Comparison of ENCODE assay signal across 13 mouse cellular contexts in the genomic region with DNA sequence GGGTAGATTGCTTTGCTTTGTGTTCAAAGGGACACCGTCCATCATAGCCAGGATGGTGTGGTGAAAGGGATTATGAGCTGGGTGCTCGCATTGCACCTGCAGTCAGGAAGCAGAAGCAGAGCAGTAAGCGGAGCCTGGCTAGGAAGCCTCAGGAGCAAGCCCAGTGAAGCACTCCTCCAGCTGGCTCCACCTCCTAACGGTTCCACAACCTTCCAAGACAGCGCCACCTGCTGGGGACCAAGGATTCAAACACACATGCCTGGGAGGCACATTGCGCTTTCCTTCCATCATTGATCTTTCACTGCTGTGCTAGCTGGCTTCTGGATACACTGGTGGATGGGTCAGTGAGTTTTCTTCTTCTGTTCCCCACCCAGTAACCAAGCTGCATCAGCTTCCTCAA.
A peak's percentile ranks its signal among the peaks of the same experiment; 100 is the strongest.
DNase-seq lines count a peak whose midpoint lies in the region; ATAC-seq and TF ChIP-seq lines count a peak whose summit lies in the region.
"Had no signal": no experiment of that assay in that cellular context is flagged by ENCODE, and none has a peak within 500 bp of the region (broad histone marks: within the 10 kb centered on the region; RNA-seq: fewer than 3 reads in every experiment).

No protein-coding gene starts in this region.

- no peak overlapping the region for H3K4me2 ChIP-seq in heart, embryonic 11.5 days
- no peak overlapping the region for H3K4me2 ChIP-seq in midbrain, embryonic 11.5 days
- no peak overlapping the region for H3K4me2 ChIP-seq in midbrain, embryonic 16.5 days (ENCODE audit: low read length)
- H3K4me2 ChIP-seq: kidney, embryonic 15.5 days had no signal

- WGBS in heart, adult 2 months: 94% methylated on average over 6 of the region's 6 CpGs
- WGBS in heart, embryonic 11.5 days (ENCODE audit: insufficient replicate concordance): 86% methylated on average over 6 of the region's 6 CpGs
- 94% methylated on average over 6 of the region's 6 CpGs for WGBS in midbrain, embryonic 11.5 days
- WGBS in midbrain, embryonic 16.5 days: 93% methylated on average over 6 of the region's 6 CpGs
- 99% methylated on average over 6 of the region's 6 CpGs for WGBS in small intestine, adult 2 months
- WGBS in limb, embryonic 10.5 days: 95% methylated on average over 6 of the region's 6 CpGs

- intact Hi-C loops in heart, adult 2 months (cut with DNase I): no loop called here

- CTCF ChIA-PET in Patski (lab: Charles Lee): interaction anchor here (0.7 to 3.7 kb wide), 7 partner anchors 43 to 495 kb away, joined by 3 to 15 read pairs (median 4); a partner anchor contains a TSS

- H3K9ac ChIP-seq in heart, adult 2 months (ENCODE audit: low read depth, low read length): no peak overlapping the region
- no peak overlapping the region for H3K9ac ChIP-seq in heart, embryonic 11.5 days (ENCODE audit: low read depth, low read length)
- H3K9ac ChIP-seq in midbrain, embryonic 11.5 days (ENCODE audit: low read length): no peak overlapping the region
- H3K9ac ChIP-seq in midbrain, embryonic 16.5 days (ENCODE audit: low read depth, low read length): no peak overlapping the region
- H3K9ac ChIP-seq: kidney, embryonic 15.5 days had no signal

- no peak for TF ChIP-seq EP300 in heart, adult 2 months (IDR thresholded peaks at IDR 0.05; ENCODE audit: insufficient read depth, low read depth, low read length)

- no peak for DNase-seq in heart, adult 2 months
- DNase-seq in midbrain, embryonic 11.5 days (ENCODE audit: low spot score, missing footprints): peak; percentile 51
- DNase-seq in Patski (ENCODE audit: low read depth, low spot score): no peak
- no peak for DNase-seq in limb, embryonic 10.5 days (ENCODE audit: low spot score)
- no peak for DNase-seq in right cerebral cortex, adult 18-20 months
- DNase-seq: adrenal gland, adult 2 months; embryo, embryonic 11 days; thymus, postnatal 36 days had no signal

- ATAC-seq in heart, embryonic 11.5 days (replicated peaks; ENCODE audit: insufficient number of reproducible peaks, low FRiP score, low TSS enrichment): no peak
- ATAC-seq in midbrain, embryonic 11.5 days (ENCODE audit: low FRiP score): no peak
- ATAC-seq in midbrain, embryonic 16.5 days: no peak
- ATAC-seq in Patski: no peak

- POLR2A ChIA-PET in Patski (lab: Charles Lee): interaction anchor here (0.6 kb wide), 1 partner anchor 682 kb away, joined by 7 read pairs; no protein-coding TSS in a partner anchor

- peak; percentile 22; the same call in 1 of the 2 replicates for TF ChIP-seq CTCF in heart, adult 2 months (IDR thresholded peaks at IDR 0.05)
- TF ChIP-seq CTCF in Patski (IDR thresholded peaks at IDR 0.05): peak; percentile 42
- TF ChIP-seq CTCF in small intestine, adult 2 months (IDR thresholded peaks at IDR 0.05; ENCODE audit: extremely low read depth, insufficient read length, insufficient replicate concordance, low read depth, low read length): peak; percentile 24; the same call in 1 of the 2 replicates

- H3K4me3 ChIP-seq in heart, adult 2 months: no peak overlapping the region
- no peak overlapping the region for H3K4me3 ChIP-seq in heart, embryonic 11.5 days (ENCODE audit: low read depth, low read length)
- H3K4me3 ChIP-seq in midbrain, embryonic 11.5 days (ENCODE audit: low read depth, low read length): no peak overlapping the region
- no peak overlapping the region for H3K4me3 ChIP-seq in midbrain, embryonic 16.5 days (ENCODE audit: low read depth, low read length)
- no peak overlapping the region for H3K4me3 ChIP-seq in small intestine, adult 2 months (ENCODE audit: low read depth, low read length)
- H3K4me3 ChIP-seq in limb, embryonic 10.5 days: no peak overlapping the region
- H3K4me3 ChIP-seq: kidney, embryonic 15.5 days had no signal

- no peak overlapping the region for H3K27ac ChIP-seq in heart, adult 2 months
- no peak overlapping the region for H3K27ac ChIP-seq in heart, embryonic 11.5 days (ENCODE audit: low read depth, low read length)
- H3K27ac ChIP-seq in midbrain, embryonic 11.5 days (ENCODE audit: low read depth, low read length): no peak overlapping the region
- no peak overlapping the region for H3K27ac ChIP-seq in midbrain, embryonic 16.5 days (ENCODE audit: low read length)
- no peak overlapping the region for H3K27ac ChIP-seq in small intestine, adult 2 months (ENCODE audit: insufficient read depth, low read depth, low read length)
- H3K27ac ChIP-seq in limb, embryonic 10.5 days: no peak overlapping the region
- H3K27ac ChIP-seq: kidney, embryonic 15.5 days had no signal

- H3K9me3 ChIP-seq in heart, embryonic 11.5 days (replicated peaks; ENCODE audit: control insufficient read depth, low read length): peaks cover 5% of the 10 kb centered on the region; the same call in 1 of the 2 replicates
- no peaks in the 10 kb centered on the region for H3K9me3 ChIP-seq in midbrain, embryonic 11.5 days (ENCODE audit: control insufficient read depth, low read length)
- no peaks in the 10 kb centered on the region for H3K9me3 ChIP-seq in midbrain, embryonic 16.5 days (replicated peaks; ENCODE audit: control insufficient read depth, low read length, poor library complexity, severe bottlenecking)
- peaks cover 4% of the 10 kb centered on the region; the same call in 1 of the 2 replicates for H3K9me3 ChIP-seq in limb, embryonic 10.5 days (replicated peaks)
- H3K9me3 ChIP-seq: kidney, embryonic 15.5 days had no signal

- H3K79me2 ChIP-seq in heart, adult 2 months (replicated peaks; ENCODE audit: control insufficient read depth, insufficient read depth, low read length): no peaks in the 10 kb centered on the region

- H3K27me3 ChIP-seq in heart, adult 2 months (ENCODE audit: control insufficient read depth, insufficient read depth, low read length): no peaks in the 10 kb centered on the region
- H3K27me3 ChIP-seq in heart, embryonic 11.5 days (ENCODE audit: control insufficient read depth, insufficient read depth, low read length): peaks cover 12% of the 10 kb centered on the region
- H3K27me3 ChIP-seq in midbrain, embryonic 11.5 days (ENCODE audit: control insufficient read depth, insufficient read depth, low read length): no peaks in the 10 kb centered on the region
- no peaks in the 10 kb centered on the region for H3K27me3 ChIP-seq in midbrain, embryonic 16.5 days (ENCODE audit: control insufficient read depth, insufficient read depth, low read depth, low read length)
- no peaks in the 10 kb centered on the region for H3K27me3 ChIP-seq in Patski
- no peaks in the 10 kb centered on the region for H3K27me3 ChIP-seq in small intestine, adult 2 months (ENCODE audit: control insufficient read depth, insufficient read depth, low read length)
- no peaks in the 10 kb centered on the region for H3K27me3 ChIP-seq in limb, embryonic 10.5 days (ENCODE audit: low read depth, poor library complexity, severe bottlenecking)
- H3K27me3 ChIP-seq: CH12.LX; kidney, embryonic 15.5 days had no signal

- no peaks in the 10 kb centered on the region for H3K4me1 ChIP-seq in heart, adult 2 months (ENCODE audit: control insufficient read depth, insufficient read depth, low read length)
- no peaks in the 10 kb centered on the region for H3K4me1 ChIP-seq in heart, embryonic 11.5 days (ENCODE audit: control insufficient read depth, insufficient read depth, low read length)
- H3K4me1 ChIP-seq in midbrain, embryonic 11.5 days (ENCODE audit: control insufficient read depth, insufficient read depth, low read length): no peaks in the 10 kb centered on the region
- H3K4me1 ChIP-seq in midbrain, embryonic 16.5 days (ENCODE audit: control insufficient read depth, insufficient read depth, low read length): peaks cover 19% of the 10 kb centered on the region
- H3K4me1 ChIP-seq in small intestine, adult 2 months (ENCODE audit: control insufficient read depth, insufficient read depth, insufficient read length, low read length): 0 out of 2 replicates have a peak, but pooled peaks cover 3% of the 10 kb centered on the region
- peaks cover 14% of the 10 kb centered on the region; the same call in 1 of the 2 replicates for H3K4me1 ChIP-seq in limb, embryonic 10.5 days

- in situ Hi-C loops in Patski (cut with MboI; ENCODE audit: low pct_unique_long_range_greater_than_20kb): loop anchor here (10.0 kb wide), 3 partner anchors 113 to 323 kb away; no protein-coding TSS in a partner anchor

- no peaks in the 10 kb centered on the region for H3K36me3 ChIP-seq in heart, adult 2 months (ENCODE audit: control insufficient read depth, insufficient read depth, low read length)
- no peaks in the 10 kb centered on the region for H3K36me3 ChIP-seq in heart, embryonic 11.5 days (ENCODE audit: control insufficient read depth, insufficient read depth, low read length)
- H3K36me3 ChIP-seq in midbrain, embryonic 11.5 days (ENCODE audit: control insufficient read depth, insufficient read depth, low read length): no peaks in the 10 kb centered on the region
- H3K36me3 ChIP-seq in midbrain, embryonic 16.5 days (ENCODE audit: control insufficient read depth, insufficient read depth, low read length): no peaks in the 10 kb centered on the region
- H3K36me3 ChIP-seq in small intestine, adult 2 months (ENCODE audit: control insufficient read depth, insufficient read depth, low read length): no peaks in the 10 kb centered on the region
- H3K36me3 ChIP-seq in limb, embryonic 10.5 days: no peaks in the 10 kb centered on the region
- H3K36me3 ChIP-seq: kidney, embryonic 15.5 days had no signal

- TF ChIP-seq POLR2A in heart, adult 2 months (IDR thresholded peaks at IDR 0.05; ENCODE audit: insufficient read depth, low read depth, low read length): no peak
- TF ChIP-seq POLR2A in small intestine, adult 2 months (IDR thresholded peaks at IDR 0.05; ENCODE audit: low read depth, low read length): no peak
